Mouse (Mus musculus) c-Kit-positive CD71-positive TER-119-positive erythroid progenitor cells, embryonic 14.5 days (primary cell): ENCODE measurements around the gene Smarcad1.
"Not testable (repeated sequence)": the region's sequence is repeated elsewhere in the genome, so short reads cannot be mapped to it uniquely, and the experiment has no call there.

ENCODE experiments used
- DNase-seq: peaks from one replicate; pipeline ENCODE4 v3.0.0-alpha.2; 2013; ENCODE audit warnings: low spot score

Gene Smarcad1

DNA sequence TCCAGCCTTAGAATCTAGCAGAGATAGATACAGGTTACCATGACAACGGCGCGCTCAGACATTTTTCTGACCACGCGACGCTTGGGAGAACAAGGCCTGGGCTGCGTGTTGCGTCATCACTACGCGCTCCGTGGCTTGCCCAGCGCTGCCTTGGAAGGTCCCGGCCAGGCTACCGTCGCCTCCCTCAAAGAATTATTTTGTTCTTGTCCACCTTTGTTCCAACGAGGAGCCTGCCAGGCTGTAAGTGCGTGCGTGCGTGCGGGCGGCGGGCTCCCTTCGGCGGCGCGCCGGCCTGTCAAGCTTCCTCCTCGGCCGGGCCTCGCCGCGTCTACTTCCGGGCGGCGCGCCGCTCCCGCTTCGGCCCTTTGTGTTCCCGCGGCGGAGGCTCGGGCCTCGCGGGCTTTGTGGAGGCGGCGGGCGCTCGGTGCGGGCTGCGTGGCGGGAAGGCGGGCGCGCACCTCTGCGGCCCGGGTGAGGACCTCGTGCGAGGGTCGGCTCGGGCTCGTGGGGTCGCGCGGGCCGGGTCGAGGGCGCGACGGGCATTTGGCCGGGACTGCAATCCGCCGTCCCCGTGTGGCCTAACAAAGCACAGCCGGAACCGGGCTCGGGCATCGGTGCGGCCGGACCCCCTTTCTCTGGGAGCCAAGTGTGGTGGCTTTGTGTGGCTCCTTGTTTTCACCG, at the start of gene Smarcad1:
Gene Smarcad1, plus strand, starts transcription at position 93 of the 681 bp plus-strand sequence.
- peak; percentile 91 for DNase-seq

DNA sequence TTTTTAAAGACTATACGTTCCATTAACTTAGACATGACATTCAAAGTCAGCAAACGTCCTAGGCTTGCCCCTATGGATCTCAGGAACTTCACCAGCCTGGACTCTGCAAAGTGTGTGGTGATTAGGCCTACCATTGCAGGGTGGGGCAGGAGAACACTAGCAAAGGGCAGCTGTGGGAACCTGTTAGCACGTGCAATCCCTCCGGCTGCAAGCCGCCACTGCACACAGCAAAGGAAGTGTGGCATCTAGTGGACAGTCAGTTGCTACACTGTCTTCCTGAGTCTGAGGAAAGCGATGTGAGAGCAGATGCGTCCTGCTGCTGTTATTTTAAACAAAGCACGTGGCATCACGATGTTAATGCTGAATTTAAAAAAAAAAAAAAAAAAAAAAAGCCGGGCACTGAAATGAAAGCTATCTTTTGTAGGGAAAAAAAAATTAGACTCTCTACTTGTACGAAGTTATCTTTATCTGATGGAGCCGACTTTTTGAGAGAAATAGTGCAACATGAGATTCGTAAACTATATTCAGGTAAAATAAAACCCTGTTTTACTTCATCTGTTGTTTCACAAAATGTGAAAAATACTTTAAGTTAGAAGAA, 45.5 kb upstream of the Smarcad1 start:
- no peak for DNase-seq

- no peak for DNase-seq
Observed at GRCm38 (mm10) chr6:64997805-64998204, 44.6 kb upstream of the Smarcad1 start.

- DNase-seq: not testable (repeated sequence)
Observed at GRCm38 (mm10) chr6:65000757-65001156, 41.6 kb upstream of the Smarcad1 start.

DNA sequence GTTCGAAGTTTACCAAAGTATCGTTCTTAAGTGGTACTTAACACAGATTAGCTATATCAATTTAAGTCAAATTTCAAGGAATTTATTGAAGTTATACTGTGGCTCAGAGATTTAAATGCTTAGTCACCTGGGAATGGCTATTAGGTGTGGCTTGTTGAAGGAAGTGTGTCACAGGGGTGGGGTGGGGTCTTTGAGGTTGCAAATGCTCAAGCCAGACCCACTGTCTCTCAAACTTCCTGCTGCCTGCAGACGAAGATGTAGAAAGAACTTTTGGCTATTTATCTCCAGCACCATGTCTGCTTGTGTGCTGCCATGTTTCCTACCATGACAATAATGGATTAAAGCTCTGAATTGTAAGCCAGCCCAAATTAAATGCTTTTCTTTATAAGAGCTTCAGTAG, 40.2 kb upstream of the Smarcad1 start:
- DNase-seq: no peak

- DNase-seq: no peak
Observed at GRCm38 (mm10) chr6:65008836-65009235, 33.5 kb upstream of the Smarcad1 start.

DNA sequence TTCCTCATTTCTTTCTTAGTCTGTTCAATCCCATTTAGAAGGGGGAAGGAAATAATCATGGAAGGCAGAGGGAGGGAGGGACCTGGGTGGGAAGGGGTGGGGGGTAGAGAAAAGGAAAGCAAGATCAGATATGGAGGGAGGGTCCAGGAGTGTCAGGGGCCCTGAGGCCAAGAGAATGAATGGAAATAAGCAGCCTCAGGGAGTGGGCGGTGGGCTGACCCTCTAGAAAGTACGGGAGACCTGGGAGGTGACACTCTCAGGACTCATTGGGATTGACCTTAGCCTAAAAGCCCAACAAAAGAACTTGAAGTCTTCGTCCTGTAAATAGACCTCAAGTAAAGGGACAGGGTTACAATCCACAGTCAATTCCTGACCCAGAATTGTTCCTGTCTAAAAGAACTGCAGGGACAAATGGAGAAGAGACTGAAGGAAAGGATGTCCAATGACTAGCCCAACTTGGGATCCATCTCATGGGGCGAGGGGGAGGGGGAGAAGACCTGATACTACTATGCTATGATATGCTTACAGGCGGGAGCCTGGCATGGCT, 30.9 kb upstream of the Smarcad1 start:
- DNase-seq: no peak

- DNase-seq: no peak
Observed at GRCm38 (mm10) chr6:65012142-65012541, 30.2 kb upstream of the Smarcad1 start.

DNA sequence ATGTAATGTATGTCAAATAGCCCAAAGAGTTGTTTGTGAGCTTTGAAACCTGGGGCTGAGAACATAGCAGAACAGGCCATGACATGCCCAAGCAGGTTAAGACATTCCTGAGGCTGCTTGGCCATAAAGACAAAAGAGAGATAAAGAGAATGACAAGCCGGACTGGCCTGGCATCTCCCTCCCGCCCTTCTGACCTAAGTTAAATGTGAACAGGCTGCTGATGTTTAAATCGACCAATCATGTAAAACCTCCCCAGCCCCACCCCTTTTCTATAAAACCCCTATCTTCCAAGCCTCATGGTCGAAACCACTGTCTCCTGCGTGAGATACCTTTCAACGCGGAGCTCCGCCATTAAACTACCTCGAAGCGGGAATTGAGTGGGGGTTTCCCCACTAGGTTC, 24.8 kb upstream of the Smarcad1 start:
- no peak for DNase-seq

DNA sequence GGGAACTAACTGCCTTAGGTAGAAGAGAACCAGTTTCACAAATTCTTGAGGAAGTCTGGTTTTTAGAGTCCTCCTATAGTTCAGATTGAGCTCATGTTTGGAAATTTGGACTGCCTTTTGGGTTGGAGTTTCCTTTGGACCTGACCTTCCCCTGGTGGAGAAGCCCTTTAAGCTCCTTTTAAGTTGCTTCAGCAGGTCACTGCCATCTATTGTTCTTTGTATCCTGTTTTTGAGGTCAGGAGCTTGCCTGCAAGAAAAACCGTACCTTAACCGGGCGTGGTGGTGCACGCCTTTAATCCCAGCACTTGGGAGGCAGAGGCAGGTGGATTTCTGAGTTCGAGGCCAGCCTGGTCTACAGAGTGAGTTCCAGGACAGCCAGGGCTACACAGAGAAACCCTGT, 23.4 kb upstream of the Smarcad1 start:
- not testable (repeated sequence) for DNase-seq

GRCm38 (mm10) chr6:65021883-65022282, 20.5 kb upstream of the Smarcad1 start:
- DNase-seq: no peak

DNA sequence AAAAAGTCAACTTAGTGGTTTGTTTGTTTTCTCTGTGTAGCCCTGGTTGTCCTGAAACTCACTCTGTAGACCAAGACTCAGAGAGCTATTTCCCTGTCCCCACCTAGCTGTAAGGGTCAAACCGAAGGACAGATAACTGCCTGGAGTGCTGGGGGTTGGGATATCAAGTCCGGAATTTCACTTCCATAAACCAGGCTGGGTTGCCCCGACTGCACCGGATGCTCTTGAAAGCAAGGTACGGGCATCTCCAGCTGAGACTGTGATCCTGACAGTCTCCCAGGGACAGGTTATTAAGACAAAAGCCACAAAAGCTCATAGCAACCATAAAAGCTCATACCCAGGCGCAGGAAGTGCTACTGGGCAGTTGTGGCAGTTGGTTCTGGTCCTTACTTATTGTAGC, 19.3 kb upstream of the Smarcad1 start:
- DNase-seq: no peak

DNA sequence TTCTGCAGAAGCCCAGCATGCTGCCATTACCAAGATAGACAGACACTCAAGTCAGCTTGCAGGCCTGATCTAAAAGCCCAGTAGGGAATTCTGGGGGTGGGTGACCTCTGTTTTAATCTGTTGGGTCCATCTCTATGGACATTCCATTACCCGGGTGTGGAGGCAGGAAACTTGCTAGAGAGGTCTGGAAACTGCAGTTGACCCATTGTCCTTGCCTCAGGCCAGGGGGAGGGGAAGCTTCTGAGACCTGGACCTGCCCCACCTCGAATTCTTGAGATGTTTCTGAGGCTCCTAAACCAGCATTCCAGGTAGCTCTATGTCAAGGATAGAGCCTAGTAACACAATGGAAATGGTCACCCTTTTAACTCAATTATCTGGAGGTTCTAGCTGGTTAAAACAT, 17.7 kb upstream of the Smarcad1 start:
- no peak for DNase-seq

- no peak for DNase-seq
Observed at GRCm38 (mm10) chr6:65025130-65025529, 17.3 kb upstream of the Smarcad1 start.

GRCm38 (mm10) chr6:65034661-65035060, 7.7 kb upstream of the Smarcad1 start:
- no peak for DNase-seq

- DNase-seq: no peak
Observed at GRCm38 (mm10) chr6:65035469-65035868, 6.9 kb upstream of the Smarcad1 start.

GRCm38 (mm10) chr6:65041932-65042331, 451 bp upstream of the Smarcad1 start:
- no peak for DNase-seq

- DNase-seq: peak; percentile 27
Observed at GRCm38 (mm10) chr6:65043241-65043640, 858 bp downstream of the Smarcad1 start.

DNA sequence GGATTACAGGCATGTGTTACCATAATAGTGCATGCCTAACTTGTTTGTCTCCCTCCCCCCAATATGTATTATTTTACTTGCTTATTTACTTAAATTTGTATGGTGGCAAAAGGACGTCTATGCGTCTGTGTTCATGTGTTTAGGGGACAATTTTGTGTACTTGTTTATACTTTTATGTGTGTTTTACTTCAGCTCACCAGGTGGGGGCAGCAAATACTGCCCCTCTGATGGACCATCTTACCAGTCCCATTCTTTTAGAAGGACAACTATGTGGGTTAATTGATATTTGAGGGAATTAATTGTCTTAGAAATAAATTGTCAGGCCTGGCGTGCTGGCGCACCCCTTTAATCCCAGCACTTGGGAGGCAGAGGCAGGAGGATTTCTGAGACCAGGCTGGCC, 6.7 kb downstream of the Smarcad1 start:
- no peak for DNase-seq

DNA sequence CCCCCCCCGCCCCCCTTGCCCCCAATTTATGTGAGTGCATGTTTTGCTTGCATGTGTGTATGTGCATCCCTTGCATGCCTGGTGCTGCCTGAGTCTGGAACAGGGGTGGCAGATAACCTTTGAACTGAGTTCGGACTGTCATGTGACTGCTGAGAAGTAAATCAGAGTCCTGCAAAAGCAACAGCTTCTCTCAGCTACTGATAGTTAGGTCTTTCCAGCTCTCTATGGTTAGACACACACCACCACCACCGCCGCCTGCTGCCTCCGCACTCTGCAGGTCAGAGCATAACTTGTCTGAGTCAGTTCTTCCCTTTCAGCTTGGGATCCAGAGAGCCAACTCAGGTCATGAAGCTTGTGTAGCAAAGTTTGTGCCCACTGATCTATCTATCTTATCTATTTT, 14.2 kb downstream of the Smarcad1 start:
- no peak for DNase-seq

GRCm38 (mm10) chr6:65057137-65057536, 14.8 kb downstream of the Smarcad1 start:
- not testable (repeated sequence) for DNase-seq

GRCm38 (mm10) chr6:65061049-65061448, 18.7 kb downstream of the Smarcad1 start:
- DNase-seq: no peak

DNA sequence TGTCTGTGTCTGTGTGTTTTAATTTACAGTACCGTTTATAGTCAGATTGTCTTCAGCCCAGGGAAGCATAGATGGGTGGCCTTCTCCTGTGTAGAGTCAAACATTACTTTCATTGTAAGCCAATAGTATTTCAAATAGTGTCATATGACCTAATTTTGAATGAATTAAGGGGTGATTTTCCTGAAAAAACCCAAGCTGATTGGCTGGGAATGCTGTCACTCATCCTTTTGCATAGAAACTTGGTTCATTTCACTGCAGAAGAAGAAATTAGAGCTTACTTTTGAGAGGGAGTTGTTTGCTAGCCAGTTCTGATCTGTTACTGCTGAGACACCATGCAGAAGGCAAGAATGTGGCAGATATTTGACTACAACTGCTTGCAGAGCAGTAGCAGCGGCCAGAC, 32.8 kb downstream of the Smarcad1 start:
- DNase-seq: no peak

DNA sequence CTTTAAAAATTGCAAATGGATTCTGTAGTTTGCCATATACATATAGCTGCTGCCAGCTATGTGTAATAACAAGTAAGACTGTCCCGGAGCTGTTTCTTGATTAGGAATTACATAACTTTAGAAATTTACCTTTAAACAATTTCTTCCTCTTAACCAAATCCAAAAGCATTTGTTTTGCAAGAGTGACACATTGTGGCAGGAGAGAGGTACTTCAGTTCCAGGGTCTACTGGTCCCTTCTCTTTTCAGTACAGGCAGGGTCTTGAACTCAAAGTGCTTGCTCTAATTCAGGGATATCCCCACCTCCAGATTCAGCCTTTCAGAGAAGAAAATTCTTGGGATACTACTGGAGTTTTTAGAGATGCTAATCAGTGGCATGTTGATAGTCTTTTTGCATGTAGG, 36.8 kb downstream of the Smarcad1 start:
- DNase-seq: peak; percentile 3
